Mouse (Mus musculus) intestine, embryonic 15.5 days (tissue): Measurements from ENCODE around the gene Olfr111. TPM values are rescaled to one million over a fixed set of nuclear protein-coding genes. Genes with fewer than 3 reads are reported as not detected.
"Not testable (repeated sequence)": the region's sequence is repeated elsewhere in the genome, so short reads cannot be mapped to it uniquely, and the experiment has no call there.

Experiments
- ATAC-seq: fragments of 200-750 bp; cut with Nextera tagmentation; 2 replicates; pipeline ENCODE4 v1.8.0; 2017; ENCODE audit warnings: moderate TSS enrichment, moderate library complexity
- H3K27ac ChIP-seq: fragments of 300-500 bp; sonication (generic); 2 replicates; pipeline ENCODE4 v1.5.1; 2015; ENCODE audit warnings: mild to moderate bottlenecking, inconsistent platforms
- H3K27me3 ChIP-seq: fragments of 300-500 bp; sonication (generic); replicated peaks from 2 replicates; pipeline ENCODE4 v1.6.1; 2015; ENCODE audit warnings: inconsistent platforms
- H3K36me3 ChIP-seq: fragments of 300-500 bp; sonication (generic); 2 replicates; pipeline ENCODE4 v1.6.1; 2015; ENCODE audit warnings: inconsistent platforms
- H3K4me1 ChIP-seq: fragments of 300-500 bp; sonication (generic); replicated peaks from 2 replicates; pipeline ENCODE4 v1.6.1; 2015; ENCODE audit warnings: inconsistent platforms
- H3K4me2 ChIP-seq: fragments of 300-500 bp; sonication (generic); replicated peaks from 2 replicates; pipeline ENCODE4 v1.6.1; 2015; ENCODE audit warnings: mild to moderate bottlenecking, inconsistent platforms
- H3K4me3 ChIP-seq: fragments of 300-500 bp; sonication (generic); replicated peaks from 2 replicates; pipeline ENCODE4 v1.5.1; 2015; ENCODE audit warnings: inconsistent platforms
- H3K9ac ChIP-seq: fragments of 300-500 bp; sonication (generic); 2 replicates; pipeline ENCODE4 v1.6.1; 2015; ENCODE audit warnings: inconsistent platforms
- H3K9me3 ChIP-seq: fragments of 300-500 bp; sonication (generic); 2 replicates; pipeline ENCODE4 v1.6.1; 2016; ENCODE audit warnings: inconsistent platforms
- WGBS: fragments of 180-500 bp; shearing (Covaris S2); methylation state at CpG from one replicate; pipeline ENCODE4 v1.1.7; 2015; 5-methylcytosine and 5-hydroxymethylcytosine counted together
- polyA plus RNA-seq: library from polyadenylated mRNA; unstranded; fragments of >200 nt; fragmentation: Nextera tagmentation; extraction: Ambion mirVana; gene quantifications from 2 replicates; pipeline ENCODE4 v1.2.1, GENCODE M21; 2015

The Olfr111 gene
- 0.09 TPM in 1 of 2 replicates, not detected in the other for polyA plus RNA-seq

- Histone ChIP-seq H3K9me3 (no peaks in the 10 kb centered on the region), H3K4me1 (no peaks in the 10 kb centered on the region), H3K36me3 (no peaks in the 10 kb centered on the region), H3K27ac (no peak within 1 kb of the TSS), H3K4me2 (no peak within 1 kb of the TSS), H3K4me3 (no peak within 1 kb of the TSS), H3K27me3 (no peaks in the 10 kb centered on the region), H3K9ac (no peak within 1 kb of the TSS)
- 86% methylated on average over 4 of the region's 4 CpGs for WGBS
- no peak for ATAC-seq
Observed at GRCm38 (mm10) chr17:37507730-37508129, at the start of gene Olfr111. TSS of gene Olfr111 (plus strand) at chr17:37508030.

GRCm38 (mm10) chr17:37458616-37459015, 49.2 kb upstream of the Olfr111 start, which contains the start of gene Olfr109:
TSS of gene Olfr109 (plus strand) at chr17:37458916.
- H3K9ac ChIP-seq = no peak within 1 kb of the TSS
- no peaks in the 10 kb centered on the region for H3K4me1 ChIP-seq
- no peak within 1 kb of the TSS for H3K4me2 ChIP-seq
- H3K9me3 ChIP-seq = no peaks in the 10 kb centered on the region
- WGBS = 96% methylated on average over 1 of the region's 1 CpGs
- no peak for ATAC-seq
- H3K27ac ChIP-seq = no peak within 1 kb of the TSS
- H3K36me3 ChIP-seq = no peaks in the 10 kb centered on the region
- no peaks in the 10 kb centered on the region for H3K27me3 ChIP-seq
- H3K4me3 ChIP-seq = no peak within 1 kb of the TSS

GRCm38 (mm10) chr17:37483452-37483851, 24.4 kb upstream of the Olfr111 start, which contains the start of gene H2-M2:
TSS of gene H2-M2 (minus strand) at chr17:37483552.
- Histone ChIP-seq H3K4me2 (no peak within 1 kb of the TSS), H3K4me1 (no peaks in the 10 kb centered on the region), H3K27ac (no peak within 1 kb of the TSS), H3K9me3 (no peaks in the 10 kb centered on the region), H3K9ac (no peak within 1 kb of the TSS), H3K36me3 (no peaks in the 10 kb centered on the region), H3K27me3 (no peaks in the 10 kb centered on the region), H3K4me3 (no peak within 1 kb of the TSS)
- WGBS = 79% methylated on average over 2 of the region's 2 CpGs
- ATAC-seq = no peak

GRCm38 (mm10) chr17:37491930-37492518, 15.8 kb upstream of the Olfr111 start, which contains the start of gene Olfr110:
TSS of gene Olfr110 (plus strand) at chr17:37492468.
- Histone ChIP-seq H3K4me2 (no peak within 1 kb of the TSS), H3K36me3 (no peaks in the 10 kb centered on the region), H3K4me3 (no peak within 1 kb of the TSS), H3K4me1 (no peaks in the 10 kb centered on the region), H3K27me3 (no peaks in the 10 kb centered on the region), H3K27ac (no peak within 1 kb of the TSS), H3K9me3 (no peaks in the 10 kb centered on the region), H3K9ac (no peak within 1 kb of the TSS)
- 47% methylated on average over 1 of the region's 1 CpGs for WGBS
- no peak for ATAC-seq

GRCm38 (mm10) chr17:37524612-37525011, 16.8 kb downstream of the Olfr111 start:
- not testable (repeated sequence) for H3K4me2 ChIP-seq, H3K9me3 ChIP-seq, H3K27ac ChIP-seq, H3K27me3 ChIP-seq, H3K9ac ChIP-seq, ATAC-seq, H3K4me3 ChIP-seq, H3K36me3 ChIP-seq, H3K4me1 ChIP-seq

GRCm38 (mm10) chr17:37525427-37525826, 17.6 kb downstream of the Olfr111 start:
- H3K36me3 ChIP-seq, H3K4me3 ChIP-seq: not testable (repeated sequence)
- 62% methylated on average over 1 of the region's 1 CpGs for WGBS

GRCm38 (mm10) chr17:37535173-37535572, 27.3 kb downstream of the Olfr111 start:
- Histone ChIP-seq H3K4me1 (no peaks in the 10 kb centered on the region), H3K27me3 (no peaks in the 10 kb centered on the region), H3K4me2 (no peak overlapping the region), H3K4me3 (no peak overlapping the region), H3K9me3 (no peaks in the 10 kb centered on the region), H3K36me3 (no peaks in the 10 kb centered on the region), H3K27ac (no peak overlapping the region), H3K9ac (no peak overlapping the region)
- ATAC-seq = no peak

More at GRCm38 (mm10) chr17:37525427-37525826, 17.6 kb downstream of the Olfr111 start:
- not testable (repeated sequence) for ATAC-seq, H3K4me2 ChIP-seq, H3K9me3 ChIP-seq, H3K4me1 ChIP-seq, H3K27me3 ChIP-seq, H3K9ac ChIP-seq, H3K27ac ChIP-seq

- not testable (repeated sequence) for H3K4me3 ChIP-seq, ATAC-seq
- WGBS = 45% methylated on average over 1 of the region's 1 CpGs
Observed at GRCm38 (mm10) chr17:37538416-37538815, 30.6 kb downstream of the Olfr111 start.

GRCm38 (mm10) chr17:37541454-37542119, 33.8 kb downstream of the Olfr111 start:
- Histone ChIP-seq H3K4me1 (no peaks in the 10 kb centered on the region), H3K4me2 (no peak overlapping the region), H3K9ac (no peak overlapping the region), H3K4me3 (no peak overlapping the region), H3K36me3 (no peaks in the 10 kb centered on the region), H3K27ac (no peak overlapping the region), H3K27me3 (no peaks in the 10 kb centered on the region), H3K9me3 (no peaks in the 10 kb centered on the region)
- whole genome bisulfite sequencing = 78% methylated on average over 4 of the region's 4 CpGs
- ATAC-seq = no peak

More at GRCm38 (mm10) chr17:37538416-37538815, 30.6 kb downstream of the Olfr111 start:
- H3K27ac ChIP-seq, H3K9ac ChIP-seq, H3K27me3 ChIP-seq, H3K4me1 ChIP-seq, H3K36me3 ChIP-seq, H3K9me3 ChIP-seq, H3K4me2 ChIP-seq: not testable (repeated sequence)

- Histone ChIP-seq H3K36me3 (no peaks in the 10 kb centered on the region), H3K27ac (no peak overlapping the region), H3K9ac (no peak overlapping the region), H3K4me3 (no peak overlapping the region), H3K4me1 (no peaks in the 10 kb centered on the region), H3K27me3 (no peaks in the 10 kb centered on the region), H3K9me3 (no peaks in the 10 kb centered on the region), H3K4me2 (no peak overlapping the region)
- no peak for ATAC-seq
- 67% methylated on average over 3 of the region's 3 CpGs for WGBS
Observed at GRCm38 (mm10) chr17:37543800-37544435, 36.1 kb downstream of the Olfr111 start.

GRCm38 (mm10) chr17:37558913-37559615, 51.2 kb downstream of the Olfr111 start:
- Histone ChIP-seq H3K4me2 (no peak overlapping the region), H3K9ac (no peak overlapping the region), H3K4me3 (no peak overlapping the region), H3K27me3 (no peaks in the 10 kb centered on the region), H3K9me3 (no peaks in the 10 kb centered on the region), H3K27ac (no peak overlapping the region), H3K4me1 (no peaks in the 10 kb centered on the region), H3K36me3 (no peaks in the 10 kb centered on the region)
- 54% methylated on average over 1 of the region's 1 CpGs for WGBS
- peak; percentile 97 for ATAC-seq

- Histone ChIP-seq H3K4me3 (no peak within 1 kb of the TSS), H3K4me2 (no peak within 1 kb of the TSS), H3K27ac (no peak within 1 kb of the TSS), H3K27me3 (no peaks in the 10 kb centered on the region), H3K4me1 (no peaks in the 10 kb centered on the region), H3K9me3 (no peaks in the 10 kb centered on the region), H3K36me3 (no peaks in the 10 kb centered on the region), H3K9ac (no peak within 1 kb of the TSS)
- no peak for ATAC-seq
Observed at GRCm38 (mm10) chr17:37569351-37569750, 61.5 kb downstream of the Olfr111 start, which contains the start of gene Olfr112. TSS of gene Olfr112 (minus strand) at chr17:37569451.
